Mouse (Mus musculus) stomach, embryonic 14.5 days (tissue): ENCODE results near the gene Gm39115. TPM values are rescaled to one million over a fixed set of nuclear protein-coding genes. Genes with fewer than 3 reads are reported as not detected.
"Not testable (repeated sequence)": the region's sequence is repeated elsewhere in the genome, so short reads cannot be mapped to it uniquely, and the experiment has no call there.

Experiments used
- ATAC-seq: fragments of 200-750 bp; cut with Nextera tagmentation; 2 replicates; pipeline ENCODE4 v1.8.0; 2017; ENCODE audit warnings: low read depth, moderate TSS enrichment; ENCODE audit not compliant: insufficient number of reproducible peaks, insufficient read depth, low FRiP score
- H3K27ac ChIP-seq: fragments of 300-500 bp; sonication (generic); 2 replicates; pipeline ENCODE4 v1.5.1; 2014; ENCODE audit warnings: mild to moderate bottlenecking, low read length, moderate library complexity, mixed read lengths
- H3K27me3 ChIP-seq: fragments of 300-500 bp; sonication (generic); 2 replicates; pipeline ENCODE4 v1.6.1; 2014; ENCODE audit warnings: low read length, control low read depth, mixed read lengths; ENCODE audit not compliant: control insufficient read depth, insufficient read depth
- H3K36me3 ChIP-seq: fragments of 300-500 bp; sonication (generic); 2 replicates; pipeline ENCODE4 v1.6.1; 2014; ENCODE audit warnings: mild to moderate bottlenecking, control low read depth, low read length, moderate library complexity, mixed read lengths; ENCODE audit not compliant: control insufficient read depth, insufficient read depth
- H3K4me1 ChIP-seq: fragments of 300-500 bp; sonication (generic); 2 replicates; pipeline ENCODE4 v1.6.1; 2014; ENCODE audit warnings: low read length, control low read depth, mixed read lengths; ENCODE audit not compliant: control insufficient read depth, insufficient read depth
- H3K4me2 ChIP-seq: fragments of 300-500 bp; sonication (generic); replicated peaks from 2 replicates; pipeline ENCODE4 v1.6.1; 2014; ENCODE audit warnings: low read depth, low read length, control low read depth
- H3K4me3 ChIP-seq: fragments of 300-500 bp; sonication (generic); 2 replicates; pipeline ENCODE4 v1.5.1; 2014; ENCODE audit warnings: low read depth, low read length, control low read depth
- H3K9ac ChIP-seq: fragments of 300-500 bp; sonication (generic); replicated peaks from 2 replicates; pipeline ENCODE4 v1.6.1; 2014; ENCODE audit warnings: low read depth, mild to moderate bottlenecking, control low read depth, low read length, moderate library complexity, mixed read lengths
- H3K9me3 ChIP-seq: fragments of 300-500 bp; sonication (generic); 2 replicates; pipeline ENCODE4 v1.6.1; 2016; ENCODE audit warnings: low read depth, low read length, control low read depth; ENCODE audit not compliant: control insufficient read depth
- WGBS: fragments of 180-500 bp; shearing (Covaris S2); extraction: QIAGEN DNeasy Blood & Tissue Kit; methylation state at CpG from one replicate; pipeline ENCODE4 v1.1.7; 2014; 5-methylcytosine and 5-hydroxymethylcytosine counted together
- polyA plus RNA-seq: library from polyadenylated mRNA; unstranded; fragments of >200 nt; fragmentation: Nextera tagmentation; extraction: Ambion mirVana; gene quantifications from 2 replicates; pipeline ENCODE4 v1.2.1, GENCODE M21; 2014

Gm39115 gene
- polyA plus RNA-seq, result not detected in 2 replicates

- H3K9me3 ChIP-seq, H3K4me3 ChIP-seq, H3K9ac ChIP-seq, H3K4me1 ChIP-seq, ATAC-seq, H3K27me3 ChIP-seq, H3K36me3 ChIP-seq, H3K4me2 ChIP-seq, H3K27ac ChIP-seq: not testable (repeated sequence)
- 37% methylated on average over 2 of the region's 2 CpGs for WGBS
Observed at GRCm38 (mm10) chr7:142135934-142136333, at the start of gene Gm39115. TSS of gene Gm39115 (minus strand) at chr7:142136034.

DNA sequence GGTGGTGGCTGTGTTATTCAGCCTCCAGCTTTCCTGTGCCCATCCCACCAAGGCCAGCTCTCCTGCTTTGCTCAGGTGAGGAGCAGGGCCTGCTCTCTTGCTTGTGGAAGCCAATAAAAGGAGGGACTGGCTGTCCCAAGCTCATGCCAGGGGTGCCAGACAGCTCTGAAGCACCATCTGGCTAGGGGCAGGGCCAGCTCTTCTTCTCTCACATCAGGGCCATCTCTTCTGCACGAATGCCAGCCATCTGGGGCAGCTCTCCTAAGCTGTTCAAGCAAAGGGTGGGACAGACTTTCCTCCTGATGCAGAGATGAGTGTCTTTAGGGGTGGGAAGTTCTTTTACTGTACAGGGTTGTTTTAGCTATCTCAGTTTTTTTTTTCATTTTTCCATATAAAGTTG lies 45.2 kb upstream of the Gm39115 start:
- Histone ChIP-seq H3K4me3 (no peak overlapping the region), H3K9me3 (no peaks in the 10 kb centered on the region), H3K4me2 (no peak overlapping the region), H3K36me3 (no peaks in the 10 kb centered on the region), H3K27me3 (no peaks in the 10 kb centered on the region), H3K27ac (no peak overlapping the region), H3K9ac (no peak overlapping the region), H3K4me1 (no peaks in the 10 kb centered on the region)
- ATAC-seq, result no peak
- 38% methylated on average over 1 of the region's 1 CpGs for WGBS

DNA sequence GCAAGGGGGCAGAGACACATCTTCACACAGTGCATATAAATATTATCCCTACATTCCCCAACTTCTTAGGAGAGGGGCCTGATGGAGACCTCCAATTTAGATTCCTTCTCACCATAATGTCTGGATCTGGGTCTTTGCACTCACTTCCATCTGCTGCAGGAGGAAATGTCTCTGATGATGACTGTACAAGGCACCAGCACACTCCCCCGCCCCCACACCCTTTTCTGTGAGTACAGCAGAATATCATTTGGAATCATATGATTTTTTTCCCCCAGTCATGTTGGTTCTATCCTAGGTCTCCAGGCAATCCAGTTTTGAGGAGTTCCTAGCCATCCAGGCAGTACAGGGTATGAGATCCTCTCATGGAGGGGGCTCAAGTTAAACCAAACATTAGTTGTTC lies 42.9 kb upstream of the Gm39115 start:
- H3K27me3 ChIP-seq, result no peaks in the 10 kb centered on the region
- H3K9ac ChIP-seq, result no peak overlapping the region
- no peaks in the 10 kb centered on the region for H3K9me3 ChIP-seq
- H3K36me3 ChIP-seq, result no peaks in the 10 kb centered on the region
- WGBS, result 81% methylated on average over 1 of the region's 1 CpGs
- no peak overlapping the region for H3K27ac ChIP-seq
- no peak overlapping the region for H3K4me3 ChIP-seq
- H3K4me2 ChIP-seq, result no peak overlapping the region
- no peak for ATAC-seq
- no peaks in the 10 kb centered on the region for H3K4me1 ChIP-seq

DNA sequence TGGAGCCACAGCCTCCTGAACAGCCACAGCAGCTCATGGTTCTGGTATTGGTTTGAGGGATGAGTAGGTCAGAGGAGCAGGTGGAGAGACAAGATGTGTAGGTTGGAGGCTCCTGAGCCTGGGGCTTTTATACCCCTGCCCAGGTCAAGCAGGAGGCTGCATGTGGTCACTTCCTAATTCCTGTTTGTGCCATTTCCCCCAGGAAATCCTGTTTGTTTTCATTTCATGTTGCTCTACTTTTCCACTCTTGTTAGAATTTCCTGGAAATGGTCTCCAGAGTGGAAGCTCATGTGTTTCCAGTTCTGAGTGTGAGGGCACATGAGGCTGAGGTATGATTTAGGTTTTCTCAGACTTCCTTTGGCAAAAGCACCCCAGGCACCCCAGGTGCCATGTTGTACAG lies 40.1 kb upstream of the Gm39115 start, which contains the start of gene Krtap5-2:
Gene Krtap5-2, minus strand, starts transcription at position 101 of the 400 bp plus-strand sequence.
- not testable (repeated sequence) for H3K4me2 ChIP-seq, H3K36me3 ChIP-seq, H3K27ac ChIP-seq, ATAC-seq, H3K9ac ChIP-seq, H3K27me3 ChIP-seq, H3K4me1 ChIP-seq, H3K9me3 ChIP-seq, H3K4me3 ChIP-seq

GRCm38 (mm10) chr7:142169836-142170235 lies 34.0 kb upstream of the Gm39115 start:
- Histone ChIP-seq H3K36me3 (no peaks in the 10 kb centered on the region), H3K27ac (no peak overlapping the region), H3K9me3 (no peaks in the 10 kb centered on the region), H3K27me3 (no peaks in the 10 kb centered on the region), H3K4me1 (no peaks in the 10 kb centered on the region), H3K4me3 (no peak overlapping the region), H3K9ac (no peak overlapping the region), H3K4me2 (no peak overlapping the region)
- ATAC-seq, result no peak
- WGBS, result 47% methylated on average over 3 of the region's 3 CpGs

DNA sequence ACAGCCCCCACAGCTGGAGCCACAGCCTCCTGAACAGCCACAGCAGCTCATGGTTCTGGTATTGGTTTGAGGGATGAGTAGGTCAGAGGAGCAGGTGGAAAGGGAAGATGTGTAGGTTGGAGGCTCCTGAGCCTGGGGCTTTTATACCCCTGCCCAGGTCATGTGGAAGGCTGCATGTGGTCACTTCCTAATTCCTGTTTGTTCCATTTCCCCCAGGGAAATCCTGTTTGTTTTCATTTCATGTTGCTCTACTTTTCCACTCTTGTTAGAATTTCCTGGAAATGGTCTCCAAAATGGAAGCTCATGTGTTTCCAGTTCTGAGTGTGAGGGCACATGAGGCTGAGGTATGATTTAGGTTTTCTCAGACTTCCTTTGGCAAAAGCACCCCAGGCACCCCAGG lies 29.8 kb upstream of the Gm39115 start, which contains the start of gene Gm4553:
Gene Gm4553, minus strand, starts transcription at position 101 of the 400 bp plus-strand sequence.
- H3K27me3 ChIP-seq, H3K4me3 ChIP-seq, H3K9ac ChIP-seq, H3K36me3 ChIP-seq, H3K4me1 ChIP-seq, H3K9me3 ChIP-seq, H3K27ac ChIP-seq, ATAC-seq, H3K4me2 ChIP-seq: not testable (repeated sequence)

GRCm38 (mm10) chr7:142159366-142159765 lies 23.5 kb upstream of the Gm39115 start:
- no peaks in the 10 kb centered on the region for H3K36me3 ChIP-seq
- H3K27me3 ChIP-seq, result no peaks in the 10 kb centered on the region
- no peaks in the 10 kb centered on the region for H3K4me1 ChIP-seq
- H3K4me3 ChIP-seq, result no peak overlapping the region
- no peak overlapping the region for H3K9ac ChIP-seq
- no peaks in the 10 kb centered on the region for H3K9me3 ChIP-seq
- no peak overlapping the region for H3K27ac ChIP-seq
- no peak overlapping the region for H3K4me2 ChIP-seq
- 95% methylated on average over 3 of the region's 3 CpGs for WGBS
- no peak for ATAC-seq

- ATAC-seq, H3K4me2 ChIP-seq, H3K27ac ChIP-seq, H3K36me3 ChIP-seq, H3K9ac ChIP-seq, H3K27me3 ChIP-seq, H3K4me3 ChIP-seq, H3K9me3 ChIP-seq, H3K4me1 ChIP-seq: not testable (repeated sequence)
- 36% methylated on average over 2 of the region's 2 CpGs for WGBS
Observed at GRCm38 (mm10) chr7:142157013-142157412, 21.2 kb upstream of the Gm39115 start, which contains the start of gene Gm29735. TSS of gene Gm29735 (minus strand) at chr7:142157113.

DNA sequence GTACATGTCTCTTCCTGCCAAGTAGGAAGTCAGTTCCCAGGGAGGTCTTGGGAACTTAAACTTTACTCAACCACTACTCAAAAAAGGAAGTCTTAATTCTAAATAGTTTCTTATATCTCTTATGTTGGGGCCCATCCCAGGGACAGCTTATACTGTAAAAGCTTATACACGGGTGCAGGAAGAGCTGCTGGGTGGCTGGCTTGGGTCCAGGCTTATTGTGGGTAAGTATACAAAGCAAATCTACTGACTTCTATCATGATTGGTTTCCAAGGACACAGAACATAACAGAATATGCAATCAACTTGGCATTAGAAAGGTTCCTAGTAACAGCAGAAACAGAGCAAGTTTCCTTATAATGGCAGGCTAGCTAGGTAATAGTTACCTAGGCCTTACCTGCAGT lies 19.5 kb upstream of the Gm39115 start:
- Histone ChIP-seq H3K4me1 (no peaks in the 10 kb centered on the region), H3K9ac (no peak overlapping the region), H3K9me3 (no peaks in the 10 kb centered on the region), H3K36me3 (no peaks in the 10 kb centered on the region), H3K4me2 (no peak overlapping the region), H3K27me3 (no peaks in the 10 kb centered on the region), H3K4me3 (no peak overlapping the region), H3K27ac (no peak overlapping the region)
- ATAC-seq, result no peak
- WGBS, result 47% methylated on average over 1 of the region's 1 CpGs
